Mouse (Mus musculus): ENCODE results near the gene Adgrl4.

GRCm38 (mm10) chr3:151430106-151430505 is 7.6 kb upstream of the Adgrl4 start:
- TF ChIP-seq CTCF (IDR thresholded peaks at IDR 0.05; ENCODE audit: extremely low read depth, insufficient read depth, insufficient read length, insufficient replicate concordance) (no peak), POLR2A (IDR thresholded peaks at IDR 0.05; ENCODE audit: low read depth, low read length) (no peak)

Measured in spleen, adult 2 months (tissue).